Mouse (Mus musculus) liver, adult 2 months (tissue): Measurements from ENCODE around the gene Noxo1. TPM values are rescaled to one million over a fixed set of nuclear protein-coding genes. Genes with fewer than 3 reads are reported as not detected.

Experiments
- DNase-seq: peaks from one replicate; pipeline ENCODE4 v3.0.0-alpha.2; 2011; ENCODE audit warnings: low read depth, low spot score; ENCODE audit errors: extremely low read depth
- H3K27ac ChIP-seq: fragments of 200-500 bp; replicated peaks from 2 replicates; pipeline ENCODE4 v1.5.1; 2012; ENCODE audit warnings: low read depth, mild to moderate bottlenecking, control low read depth, inconsistent platforms, low read length; ENCODE audit not compliant: insufficient read depth
- H3K27me3 ChIP-seq: fragments of 200-500 bp; 2 replicates; pipeline ENCODE4 v1.6.1; 2012; ENCODE audit warnings: mild to moderate bottlenecking, moderate library complexity, low read length, inconsistent platforms; ENCODE audit not compliant: control insufficient read depth, insufficient read depth
- H3K36me3 ChIP-seq: fragments of 200-500 bp; 2 replicates; pipeline ENCODE4 v1.6.1; 2012; ENCODE audit warnings: low read length, inconsistent platforms; ENCODE audit not compliant: control insufficient read depth, insufficient read depth
- H3K4me1 ChIP-seq: fragments of 200-500 bp; 2 replicates; pipeline ENCODE4 v1.6.1; 2011; ENCODE audit warnings: low read length; ENCODE audit not compliant: control insufficient read depth, insufficient read depth
- H3K4me3 ChIP-seq: fragments of 200-500 bp; 2 replicates; pipeline ENCODE4 v1.5.1; 2011; ENCODE audit warnings: low read depth, mild to moderate bottlenecking, control low read depth, low read length, moderate library complexity; ENCODE audit not compliant: insufficient read depth
- H3K79me2 ChIP-seq: fragments of 200-500 bp; 2 replicates; pipeline ENCODE4 v1.6.1; 2012; ENCODE audit warnings: inconsistent platforms, mild to moderate bottlenecking, low read length, moderate library complexity; ENCODE audit not compliant: control insufficient read depth, insufficient read depth
- H3K9ac ChIP-seq: fragments of 200-500 bp; 2 replicates; pipeline ENCODE4 v1.6.1; 2012; ENCODE audit warnings: low read depth, mild to moderate bottlenecking, control low read depth, inconsistent platforms, low read length
- CTCF ChIP-seq: fragments of 200-500 bp; IDR thresholded peaks from 2 replicates; pipeline ENCODE4 v1.5.1; 2011; ENCODE audit warnings: low read depth, low read length, control low read depth
- POLR2A ChIP-seq: fragments of 200-500 bp; IDR thresholded peaks from 2 replicates; pipeline ENCODE4 v1.6.1; 2011; ENCODE audit warnings: low read length, control low read depth; ENCODE audit not compliant: insufficient read depth; ENCODE audit errors: extremely low read depth
- WGBS: fragments of 180-500 bp; shearing (Covaris S2); methylation state at CpG from one replicate; pipeline ENCODE4 v1.1.7; 2018; 5-methylcytosine and 5-hydroxymethylcytosine counted together
- polyA plus RNA-seq: library from polyadenylated mRNA; depleted of rRNA; stranded (reverse); fragments of >200 nt; gene quantifications from 2 replicates; pipeline ENCODE4 v1.2.3, GENCODE M21; 2012
- total RNA-seq: library from RNA; depleted of rRNA; stranded (reverse); fragments of >200 nt; gene quantifications from 2 replicates; pipeline ENCODE4 v1.2.3, GENCODE M21; 2014

Gene Noxo1
- total and polyA plus RNA-seq, 2 experiments, result 0.37 to 2.7 TPM

DNA sequence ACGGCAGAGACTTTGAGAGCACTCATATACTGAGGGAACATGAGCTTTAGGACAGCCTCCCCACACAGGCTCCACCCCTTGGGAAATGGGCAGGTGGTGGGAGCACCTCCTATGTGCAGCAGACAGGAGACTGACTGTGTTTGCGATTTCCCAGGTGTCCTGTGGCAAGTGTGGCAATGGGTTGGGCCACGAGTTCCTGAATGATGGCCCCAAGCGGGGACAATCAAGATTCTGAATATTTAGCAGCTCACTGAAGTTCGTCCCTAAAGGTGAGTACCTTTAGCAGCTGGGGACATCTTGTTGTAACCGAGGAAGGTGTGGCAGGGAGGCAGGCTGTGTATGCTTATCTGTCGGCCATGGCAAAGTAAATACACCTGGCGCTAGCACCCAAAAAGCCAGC lies 43.9 kb downstream of the Noxo1 start:
- 28% methylated on average over 8 of the region's 8 CpGs for WGBS
- TF ChIP-seq POLR2A (no peak), CTCF (no peak)

DNA sequence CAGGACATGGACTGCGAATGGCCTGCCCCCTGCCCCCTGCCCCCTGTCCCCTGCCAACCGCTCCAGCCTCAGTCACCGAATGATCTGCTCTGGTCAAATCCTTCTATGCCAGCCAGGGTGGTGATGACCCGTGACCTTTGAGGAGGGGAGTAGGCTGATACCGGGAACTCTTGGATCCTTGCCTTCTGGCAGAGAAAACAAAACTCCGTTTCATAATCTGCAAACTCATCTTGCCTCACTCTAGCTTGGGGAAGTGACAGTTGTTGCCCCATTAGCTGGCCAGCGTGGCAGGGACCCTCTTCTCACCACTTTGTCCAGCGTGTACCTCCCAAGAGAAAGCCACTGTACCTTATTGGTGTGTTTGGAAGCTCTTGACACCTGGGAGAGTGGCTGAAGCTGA lies 46.3 kb downstream of the Noxo1 start:
- Histone ChIP-seq H3K4me1 (peaks cover 34% of the 10 kb centered on the region), H3K4me3 (no peak overlapping the region), H3K27ac (peak overlapping the region; percentile 88), H3K9ac (peak overlapping the region; percentile 20; the same call in 1 of the 2 replicates), H3K27me3 (no peaks in the 10 kb centered on the region), H3K79me2 (no peaks in the 10 kb centered on the region; the same call in 1 of the 2 replicates), H3K36me3 (peaks cover 15% of the 10 kb centered on the region; the same call in 1 of the 2 replicates)
- no peak for TF ChIP-seq CTCF
- no peak for TF ChIP-seq POLR2A
- peak; percentile 99 for DNase-seq
- WGBS, result 16% methylated on average over 8 of the region's 8 CpGs

More for the DNA sequence above, 43.9 kb downstream of the Noxo1 start:
- Histone ChIP-seq H3K27ac (peak overlapping the region; percentile 35), H3K4me3 (no peak overlapping the region), H3K79me2 (no peaks in the 10 kb centered on the region; the same call in 1 of the 2 replicates), H3K27me3 (no peaks in the 10 kb centered on the region), H3K4me1 (peaks cover 38% of the 10 kb centered on the region), H3K9ac (peak overlapping the region; percentile 12; the same call in 1 of the 2 replicates), H3K36me3 (peaks cover 15% of the 10 kb centered on the region; the same call in 1 of the 2 replicates)
- peak; percentile 60 for DNase-seq

DNA sequence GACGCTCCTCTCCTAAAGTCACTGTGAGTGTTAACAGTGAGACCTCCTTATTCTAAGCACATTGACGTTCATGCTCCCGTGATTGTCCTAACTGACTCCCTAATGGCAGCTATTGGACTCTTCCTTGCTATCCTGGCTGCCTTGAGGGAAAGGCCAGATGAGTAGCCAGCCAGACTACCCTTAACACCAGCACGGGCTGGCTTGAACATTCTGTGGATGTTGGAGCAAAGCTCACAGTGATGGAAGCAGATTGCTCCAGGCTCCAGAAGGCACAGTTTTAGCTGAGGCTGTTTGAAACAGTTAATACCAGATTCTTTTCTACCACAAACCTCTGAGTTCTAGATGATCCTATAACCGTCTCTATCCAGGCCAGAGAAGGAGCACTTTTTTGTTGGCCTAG lies 47.9 kb downstream of the Noxo1 start:
- Histone ChIP-seq H3K27ac (peak overlapping the region; percentile 88), H3K4me3 (no peak overlapping the region), H3K4me1 (peaks cover 34% of the 10 kb centered on the region), H3K9ac (peak overlapping the region; percentile 42), H3K79me2 (no peaks in the 10 kb centered on the region), H3K27me3 (no peaks in the 10 kb centered on the region), H3K36me3 (peaks cover 15% of the 10 kb centered on the region; the same call in 1 of the 2 replicates)
- no peak for TF ChIP-seq CTCF
- no peak for TF ChIP-seq POLR2A
- peak; percentile 34 for DNase-seq
- WGBS, result 52% methylated on average over 5 of the region's 5 CpGs

DNA sequence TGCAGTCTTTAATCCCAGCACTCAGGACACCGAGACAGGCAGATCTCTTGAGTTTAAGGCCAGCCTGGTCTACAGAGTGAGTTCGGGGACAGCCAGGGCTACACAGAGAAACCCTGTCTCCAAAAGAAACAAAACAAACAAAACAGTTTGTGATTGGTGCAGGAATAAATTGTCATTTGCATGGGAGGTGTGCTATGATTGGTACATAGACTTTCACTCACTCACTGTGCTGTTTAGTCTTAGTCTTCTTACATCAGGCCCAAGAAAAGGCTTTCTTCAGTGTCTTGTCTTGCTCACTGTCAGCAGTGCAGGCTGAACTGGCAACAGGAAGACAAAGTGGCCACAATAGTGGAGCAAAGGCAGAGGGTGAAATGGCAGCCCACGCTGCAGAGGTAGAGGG lies 48.3 kb downstream of the Noxo1 start:
- Histone ChIP-seq H3K27me3 (no peaks in the 10 kb centered on the region), H3K27ac (peak overlapping the region; percentile 88), H3K36me3 (peaks cover 15% of the 10 kb centered on the region; the same call in 1 of the 2 replicates), H3K9ac (peak overlapping the region; percentile 41), H3K4me1 (peaks cover 30% of the 10 kb centered on the region), H3K79me2 (no peaks in the 10 kb centered on the region), H3K4me3 (no peak overlapping the region)
- no peak for TF ChIP-seq POLR2A
- no peak for TF ChIP-seq CTCF
- peak; percentile 57 for DNase-seq
- 50% methylated on average over 3 of the region's 3 CpGs for WGBS

DNA sequence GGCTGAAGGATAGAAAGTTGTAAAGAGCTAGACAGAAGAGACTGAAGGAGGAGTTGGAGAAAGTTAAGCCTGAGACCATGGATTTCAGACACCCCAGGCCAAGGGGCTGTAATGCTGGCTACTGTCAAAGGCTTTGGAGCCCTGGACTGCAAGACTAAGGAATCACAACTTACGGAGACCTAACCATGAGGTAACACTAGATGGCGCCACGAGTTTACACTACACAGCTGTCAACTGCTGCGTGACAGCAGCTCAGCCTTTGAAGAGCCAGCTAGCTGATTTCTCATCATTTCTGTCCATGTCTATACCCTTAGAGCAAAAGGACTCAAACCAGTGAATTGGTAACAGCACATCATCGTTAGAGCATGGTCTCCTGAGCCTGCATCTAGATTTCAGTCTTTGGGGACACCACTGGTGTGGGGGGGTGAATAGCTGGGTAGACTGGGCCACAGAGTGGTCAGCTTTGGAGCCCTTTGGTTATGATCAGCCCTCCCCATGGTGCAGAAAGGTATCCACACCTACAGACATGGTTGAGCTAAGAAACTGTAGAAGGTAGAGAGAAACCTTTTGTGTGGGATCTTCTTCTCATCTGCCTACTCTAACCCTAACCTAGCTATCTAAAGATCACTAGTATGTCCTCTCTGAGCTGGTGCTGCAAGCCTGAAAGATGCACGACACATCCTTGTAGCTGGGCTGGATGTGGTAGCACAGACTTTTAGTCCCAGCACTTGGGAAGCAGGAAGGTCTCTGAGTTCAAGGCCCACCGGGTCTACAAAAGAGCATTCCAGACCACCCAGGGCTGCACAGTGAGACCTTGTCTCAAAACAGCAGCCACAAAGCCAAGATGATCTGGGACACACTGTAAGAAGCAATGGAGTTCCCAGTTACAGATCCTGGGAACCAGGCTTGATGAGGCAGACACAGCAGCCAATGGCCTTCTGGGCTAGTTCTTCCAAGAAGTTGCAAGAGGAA lies 49.8 kb downstream of the Noxo1 start:
- Histone ChIP-seq H3K27me3 (no peaks in the 10 kb centered on the region), H3K36me3 (peaks cover 8% of the 10 kb centered on the region; the same call in 1 of the 2 replicates), H3K9ac (no peak overlapping the region), H3K79me2 (no peaks in the 10 kb centered on the region), H3K4me1 (peaks cover 23% of the 10 kb centered on the region), H3K4me3 (no peak overlapping the region), H3K27ac (no peak overlapping the region)
- peak; percentile 84 for DNase-seq
- WGBS, result 23% methylated on average over 7 of the region's 7 CpGs
- TF ChIP-seq CTCF (peak; percentile 75), POLR2A (no peak)
